Mouse (Mus musculus): ENCODE data around the gene Rcl1. TPM values are rescaled to one million over a fixed set of nuclear protein-coding genes. Genes with fewer than 3 reads are reported as not detected.

The Rcl1 gene
- total and polyA plus RNA-seq, 2 experiments from 2014 or later: 23.6 to 34.6 TPM

DNA sequence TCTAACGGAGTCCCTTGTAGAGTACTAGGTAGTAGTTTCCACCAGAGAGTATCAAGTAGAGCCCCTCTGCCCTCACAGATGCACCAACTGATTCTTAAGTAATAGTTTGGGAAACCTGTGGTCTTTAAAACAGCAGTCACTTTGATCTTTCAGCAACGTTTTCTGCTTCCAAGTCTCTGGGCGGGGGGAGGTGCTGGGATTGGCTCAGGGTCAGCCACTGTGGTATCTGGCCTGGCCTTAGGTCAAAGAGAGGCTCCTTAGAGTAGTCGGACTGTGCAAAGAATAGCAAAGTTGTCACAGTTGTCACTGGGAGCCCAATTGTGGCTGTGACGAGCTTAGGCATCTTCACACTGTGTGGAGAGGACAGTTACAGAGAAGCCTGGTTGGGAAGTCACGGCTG is 26.2 kb downstream of the Rcl1 start:
- H3K4me1 ChIP-seq (ENCODE audit: insufficient read depth, low read length): no peaks in the 10 kb centered on the region
- H3K36me3 ChIP-seq (ENCODE audit: insufficient read depth, low read length): peaks cover 27% of the 10 kb centered on the region
- no peaks in the 10 kb centered on the region for H3K9me3 ChIP-seq (ENCODE audit: low read length)
- 54% methylated on average over 6 of the region's 6 CpGs for WGBS
- no peak overlapping the region for H3K4me3 ChIP-seq (ENCODE audit: low read depth, low read length)
- DNase-seq (ENCODE audit: low spot score) (no peak), ATAC-seq (ENCODE audit: low FRiP score) (no peak)
- H3K4me2 ChIP-seq (ENCODE audit: low read depth, low read length, poor library complexity, severe bottlenecking): no peak overlapping the region
- H3K9ac ChIP-seq (replicated peaks; ENCODE audit: low read length, poor library complexity, severe bottlenecking): no peak overlapping the region
- no peak for TF ChIP-seq CTCF (IDR thresholded peaks at IDR 0.05)
- H3K27me3 ChIP-seq (ENCODE audit: insufficient read depth, low read length): no peaks in the 10 kb centered on the region
- H3K27ac ChIP-seq (ENCODE audit: low read depth, low read length): no peak overlapping the region

DNA sequence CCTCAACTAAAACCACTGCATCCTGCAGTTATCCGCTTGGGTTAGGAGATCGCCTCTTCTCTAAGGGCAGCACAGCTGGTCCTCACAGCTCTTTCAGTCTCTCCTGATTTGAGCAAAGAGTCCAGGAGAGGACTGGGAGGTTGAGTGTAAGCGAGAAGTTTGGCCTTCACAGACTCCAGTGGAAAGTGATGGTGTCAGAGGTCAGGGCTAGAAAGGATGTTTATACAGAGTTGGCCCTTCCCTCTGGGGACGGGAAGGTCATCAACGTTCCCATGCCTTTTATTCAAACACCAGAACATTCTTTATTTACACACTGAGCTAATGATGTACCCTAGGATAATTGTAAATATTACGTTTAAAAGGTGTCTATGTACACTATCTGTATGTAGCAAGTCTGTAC is 27.0 kb downstream of the Rcl1 start:
- Histone ChIP-seq H3K9ac (replicated peaks; ENCODE audit: low read length, poor library complexity, severe bottlenecking) (no peak overlapping the region), H3K27me3 (ENCODE audit: insufficient read depth, low read length) (no peaks in the 10 kb centered on the region), H3K4me2 (ENCODE audit: low read depth, low read length, poor library complexity, severe bottlenecking) (no peak overlapping the region), H3K27ac (ENCODE audit: low read depth, low read length) (no peak overlapping the region), H3K4me3 (ENCODE audit: low read depth, low read length) (no peak overlapping the region), H3K4me1 (ENCODE audit: insufficient read depth, low read length) (no peaks in the 10 kb centered on the region), H3K36me3 (ENCODE audit: insufficient read depth, low read length) (peaks cover 32% of the 10 kb centered on the region), H3K9me3 (ENCODE audit: low read length) (no peaks in the 10 kb centered on the region)
- ATAC-seq (ENCODE audit: low FRiP score): no peak
- WGBS: 87% methylated on average over 6 of the region's 6 CpGs
- TF ChIP-seq CTCF (IDR thresholded peaks at IDR 0.05): no peak
- DNase-seq (ENCODE audit: low spot score): no peak

DNA sequence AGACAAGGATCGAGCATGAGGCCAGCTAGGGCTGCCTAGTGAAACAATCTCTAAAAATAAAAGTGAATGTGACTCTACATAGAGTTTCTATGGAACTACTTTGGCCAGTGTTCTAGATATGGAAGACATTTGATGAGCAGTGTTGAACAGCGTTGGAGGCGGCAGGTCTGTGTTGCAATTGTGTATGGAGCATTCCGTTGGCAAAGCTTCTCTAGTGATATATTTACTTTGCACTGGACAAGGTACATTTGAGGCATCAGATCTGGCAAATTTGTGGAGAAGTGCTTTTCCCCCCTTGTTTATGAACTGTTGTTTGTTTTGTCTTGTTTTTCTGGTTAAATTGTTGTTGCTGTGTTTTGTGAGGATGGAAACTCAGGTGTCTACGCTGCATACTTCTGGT is 28.4 kb downstream of the Rcl1 start:
- Histone ChIP-seq H3K9me3 (ENCODE audit: low read length) (no peaks in the 10 kb centered on the region), H3K9ac (replicated peaks; ENCODE audit: low read length, poor library complexity, severe bottlenecking) (no peak overlapping the region), H3K4me2 (ENCODE audit: low read depth, low read length, poor library complexity, severe bottlenecking) (no peak overlapping the region), H3K4me3 (ENCODE audit: low read depth, low read length) (no peak overlapping the region), H3K36me3 (ENCODE audit: insufficient read depth, low read length) (peaks cover 31% of the 10 kb centered on the region), H3K27me3 (ENCODE audit: insufficient read depth, low read length) (no peaks in the 10 kb centered on the region), H3K4me1 (ENCODE audit: insufficient read depth, low read length) (no peaks in the 10 kb centered on the region), H3K27ac (ENCODE audit: low read depth, low read length) (no peak overlapping the region)
- DNase-seq (ENCODE audit: low spot score) (no peak), ATAC-seq (ENCODE audit: low FRiP score) (no peak)
- 95% methylated on average over 5 of the region's 5 CpGs for WGBS
- TF ChIP-seq CTCF (IDR thresholded peaks at IDR 0.05): no peak

DNA sequence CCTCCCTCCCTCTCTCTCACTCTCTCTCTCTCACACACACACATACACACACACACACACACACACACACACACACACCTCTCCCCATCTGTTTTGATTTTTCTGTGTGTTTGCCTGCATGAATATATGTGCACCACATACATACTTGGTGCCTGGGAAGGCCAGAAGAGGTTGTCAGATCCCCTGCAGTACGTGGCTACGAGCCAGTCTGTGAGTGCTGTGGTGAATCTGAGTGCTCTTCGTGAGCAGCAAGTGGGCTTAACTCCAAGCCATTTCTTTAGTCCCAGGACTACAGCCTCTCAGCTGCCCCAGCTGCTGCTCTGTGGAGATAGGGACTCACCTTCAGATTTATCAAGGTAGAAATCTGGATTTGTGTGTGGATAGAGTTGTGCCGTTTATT is 30.0 kb downstream of the Rcl1 start:
- 86% methylated on average over 4 of the region's 4 CpGs for WGBS
- no peaks in the 10 kb centered on the region for H3K27me3 ChIP-seq (ENCODE audit: insufficient read depth, low read length)
- DNase-seq (ENCODE audit: low spot score) (peak; percentile 6), ATAC-seq (ENCODE audit: low FRiP score) (no peak)
- H3K4me3 ChIP-seq (ENCODE audit: low read depth, low read length): no peak overlapping the region
- peaks cover 40% of the 10 kb centered on the region for H3K36me3 ChIP-seq (ENCODE audit: insufficient read depth, low read length)
- H3K9me3 ChIP-seq (ENCODE audit: low read length): no peaks in the 10 kb centered on the region
- no peaks in the 10 kb centered on the region for H3K4me1 ChIP-seq (ENCODE audit: insufficient read depth, low read length)
- no peak overlapping the region for H3K27ac ChIP-seq (ENCODE audit: low read depth, low read length)
- no peak for TF ChIP-seq CTCF (IDR thresholded peaks at IDR 0.05)
- no peak overlapping the region for H3K4me2 ChIP-seq (ENCODE audit: low read depth, low read length, poor library complexity, severe bottlenecking)
- H3K9ac ChIP-seq (replicated peaks; ENCODE audit: low read length, poor library complexity, severe bottlenecking): no peak overlapping the region

- Histone ChIP-seq H3K9ac (replicated peaks; ENCODE audit: low read length, poor library complexity, severe bottlenecking) (no peak overlapping the region), H3K4me3 (ENCODE audit: low read depth, low read length) (no peak overlapping the region), H3K36me3 (ENCODE audit: insufficient read depth, low read length) (peaks cover 33% of the 10 kb centered on the region), H3K27ac (ENCODE audit: low read depth, low read length) (no peak overlapping the region), H3K9me3 (ENCODE audit: low read length) (no peaks in the 10 kb centered on the region), H3K27me3 (ENCODE audit: insufficient read depth, low read length) (no peaks in the 10 kb centered on the region), H3K4me1 (ENCODE audit: insufficient read depth, low read length) (no peaks in the 10 kb centered on the region), H3K4me2 (ENCODE audit: low read depth, low read length, poor library complexity, severe bottlenecking) (no peak overlapping the region)
- 90% methylated on average over 11 of the region's 11 CpGs for WGBS
- ATAC-seq (ENCODE audit: low FRiP score) (no peak), DNase-seq (ENCODE audit: low spot score) (no peak)
- no peak for TF ChIP-seq CTCF (IDR thresholded peaks at IDR 0.05)
Measured at GRCm38 (mm10) chr19:29134293-29134692, 33.1 kb downstream of the Rcl1 start.

GRCm38 (mm10) chr19:29135172-29135736 is 34.1 kb downstream of the Rcl1 start:
- H3K27me3 ChIP-seq (ENCODE audit: insufficient read depth, low read length): no peaks in the 10 kb centered on the region
- no peak overlapping the region for H3K4me2 ChIP-seq (ENCODE audit: low read depth, low read length, poor library complexity, severe bottlenecking)
- no peak overlapping the region for H3K9ac ChIP-seq (replicated peaks; ENCODE audit: low read length, poor library complexity, severe bottlenecking)
- H3K9me3 ChIP-seq (ENCODE audit: low read length): no peaks in the 10 kb centered on the region
- H3K4me1 ChIP-seq (ENCODE audit: insufficient read depth, low read length): no peaks in the 10 kb centered on the region
- no peak overlapping the region for H3K27ac ChIP-seq (ENCODE audit: low read depth, low read length)
- peaks cover 32% of the 10 kb centered on the region for H3K36me3 ChIP-seq (ENCODE audit: insufficient read depth, low read length)
- ATAC-seq (ENCODE audit: low FRiP score): no peak
- no peak for DNase-seq (ENCODE audit: low spot score)
- 94% methylated on average over 11 of the region's 11 CpGs for WGBS
- H3K4me3 ChIP-seq (ENCODE audit: low read depth, low read length): no peak overlapping the region
- no peak for TF ChIP-seq CTCF (IDR thresholded peaks at IDR 0.05)
